Mouse (Mus musculus): ENCODE data around the gene Tbc1d13.

Gene Tbc1d13

DNA sequence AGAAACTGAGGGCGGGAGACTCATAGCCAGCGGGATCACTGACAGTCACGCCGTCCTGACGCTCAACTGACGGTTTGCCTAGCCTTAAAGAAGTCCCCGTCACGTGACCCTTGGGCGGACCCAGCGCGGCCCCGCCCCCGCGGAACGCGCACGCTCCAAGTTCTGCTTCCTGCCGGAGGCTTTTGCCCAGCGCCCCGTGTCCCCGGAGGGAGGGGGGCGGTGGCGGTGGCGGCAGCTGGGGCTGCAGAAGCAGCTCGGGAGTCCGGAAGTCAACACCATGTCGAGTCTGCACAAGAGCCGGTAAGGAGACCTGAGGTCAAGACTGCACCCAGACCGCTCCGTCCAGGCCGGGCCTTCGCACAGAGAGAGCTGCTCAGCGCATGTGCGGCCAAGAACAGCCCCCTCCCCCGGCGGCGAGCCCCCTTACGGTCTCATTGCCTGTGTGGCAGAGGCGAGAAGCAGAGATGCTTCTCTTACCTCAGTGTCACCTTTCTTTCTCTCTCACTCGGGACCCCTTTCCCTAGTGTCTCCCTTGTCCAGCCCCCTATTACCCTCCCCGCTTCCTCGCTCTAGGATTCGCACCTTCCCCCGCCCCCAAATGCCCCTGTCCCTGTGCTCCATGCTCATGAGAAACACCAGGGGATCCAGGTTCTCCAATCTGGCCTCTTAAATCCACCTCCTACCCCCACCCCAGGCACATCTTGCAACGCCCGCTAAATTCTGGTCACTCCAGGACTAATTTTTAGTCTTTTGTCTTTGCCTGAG lies at the start of gene Tbc1d13:
Tbc1d13 (plus strand) TSS at position 134 of the 765 bp plus-strand sequence.
- peak; percentile 99 for DNase-seq (ENCODE audit: low read depth, low spot score)

DNA sequence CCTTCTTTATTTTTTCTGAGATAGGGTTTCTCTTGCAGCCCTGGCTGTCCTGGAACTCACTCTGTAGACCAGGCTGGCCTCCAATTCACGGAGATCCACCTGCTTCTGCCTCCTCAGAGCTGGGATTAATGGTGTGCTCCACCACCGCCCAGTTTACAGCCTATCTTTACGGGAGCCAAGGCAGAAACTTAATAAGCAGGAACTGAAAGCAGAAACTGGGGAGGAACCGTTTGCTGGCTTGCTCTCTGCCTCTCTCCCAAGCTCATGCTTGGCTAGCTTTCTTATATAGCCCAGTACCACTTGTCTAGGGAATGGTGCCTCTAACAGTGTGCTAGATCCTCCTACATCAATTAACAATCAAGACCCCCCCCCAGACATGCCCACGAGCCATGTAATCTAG lies 49.4 kb upstream of the Tbc1d13 start:
- DNase-seq (ENCODE audit: low read depth, low spot score), result no peak

DNA sequence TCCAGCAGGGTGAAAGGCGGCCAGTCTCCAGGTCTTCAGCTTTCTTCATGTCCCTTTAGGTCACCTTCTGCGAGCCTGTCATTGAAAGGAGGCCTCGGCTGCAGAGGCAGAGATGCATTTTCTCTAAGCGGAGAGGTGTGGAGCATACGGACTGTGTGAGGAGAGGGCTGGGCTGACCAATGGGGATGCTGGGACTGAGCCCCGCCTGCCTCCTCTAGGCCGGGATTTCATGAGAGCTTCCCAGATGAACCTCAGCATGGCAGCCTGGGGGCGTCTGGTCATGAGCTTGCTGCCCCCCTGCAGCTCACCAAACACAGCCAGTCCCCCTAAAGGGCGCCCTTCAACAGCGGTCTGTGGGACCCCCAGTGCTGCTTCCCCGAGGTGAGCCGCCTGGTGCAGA lies 48.9 kb upstream of the Tbc1d13 start:
- peak; percentile 63 for DNase-seq (ENCODE audit: low read depth, low spot score)

DNA sequence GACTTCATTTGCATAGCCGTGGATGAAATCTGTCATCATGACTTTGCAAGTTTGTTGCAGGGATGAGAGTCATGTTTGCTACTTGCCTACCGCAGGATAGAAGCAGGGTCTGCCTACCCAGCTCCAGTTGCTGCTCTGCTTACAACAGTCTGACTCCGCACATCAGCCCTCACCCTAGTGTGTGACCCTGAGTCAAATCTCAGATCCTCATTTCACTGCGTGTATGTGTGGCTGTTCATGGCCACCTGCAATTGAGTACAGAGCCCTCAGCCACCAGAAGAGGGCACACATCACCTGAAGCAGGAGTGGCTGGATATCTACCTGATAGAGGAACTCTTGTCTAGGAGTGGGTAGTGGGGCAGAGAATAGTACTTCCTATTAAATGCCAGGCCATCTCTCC lies 46.2 kb upstream of the Tbc1d13 start:
- DNase-seq (ENCODE audit: low read depth, low spot score), result peak; percentile 56

DNA sequence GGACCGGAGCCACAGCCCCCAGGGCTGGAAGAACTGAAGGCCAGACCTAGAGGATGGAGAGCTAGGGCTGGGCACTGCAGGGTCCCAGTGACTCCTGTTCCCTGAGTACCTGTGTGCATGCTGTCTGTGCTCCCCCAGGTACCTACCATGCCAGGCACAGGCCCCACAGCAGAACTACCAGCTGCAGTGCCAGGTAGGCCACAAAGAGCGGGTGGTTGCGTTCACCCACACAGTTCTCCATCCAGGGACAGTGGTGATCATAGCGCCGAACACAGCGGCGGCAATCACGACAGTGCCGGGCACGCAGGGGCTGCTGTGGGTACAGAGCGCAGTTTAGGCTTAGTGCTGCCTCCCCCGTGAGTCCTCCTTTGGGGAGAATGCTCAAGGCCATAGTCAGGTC lies 42.0 kb upstream of the Tbc1d13 start:
- DNase-seq (ENCODE audit: low read depth, low spot score), result no peak

DNA sequence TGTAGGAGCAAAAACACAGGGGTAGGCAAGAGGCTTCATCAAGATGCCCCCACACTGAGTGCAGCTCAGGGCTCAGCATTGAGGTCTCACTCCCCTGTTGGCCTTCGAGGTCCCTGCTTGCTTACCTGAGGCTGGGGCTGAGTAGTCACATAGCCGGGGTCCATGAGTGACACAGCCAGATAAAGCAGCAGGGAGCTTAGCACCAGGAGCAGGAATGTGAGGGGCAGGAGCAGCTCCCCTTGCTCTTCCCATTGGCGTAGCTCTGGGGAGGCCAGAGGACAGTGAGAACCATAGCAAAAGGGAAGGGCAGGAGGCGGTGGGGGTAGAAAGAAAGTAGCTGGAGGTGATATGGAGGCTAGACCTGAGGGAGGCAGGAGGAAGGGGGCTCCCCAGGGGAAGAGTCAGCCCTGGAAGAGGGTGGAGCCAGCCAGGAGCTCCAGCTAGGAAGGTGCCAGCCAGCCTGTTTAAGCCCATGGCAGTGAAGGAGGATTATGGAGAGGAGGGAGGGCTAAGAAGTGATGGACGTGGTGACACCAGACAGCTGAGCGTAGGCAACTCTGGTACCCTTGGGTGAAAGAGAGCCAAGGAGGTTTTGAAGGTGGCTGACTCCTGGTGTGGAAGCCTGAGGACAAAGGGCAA lies 41.1 kb upstream of the Tbc1d13 start:
- DNase-seq (ENCODE audit: low read depth, low spot score), result no peak

DNA sequence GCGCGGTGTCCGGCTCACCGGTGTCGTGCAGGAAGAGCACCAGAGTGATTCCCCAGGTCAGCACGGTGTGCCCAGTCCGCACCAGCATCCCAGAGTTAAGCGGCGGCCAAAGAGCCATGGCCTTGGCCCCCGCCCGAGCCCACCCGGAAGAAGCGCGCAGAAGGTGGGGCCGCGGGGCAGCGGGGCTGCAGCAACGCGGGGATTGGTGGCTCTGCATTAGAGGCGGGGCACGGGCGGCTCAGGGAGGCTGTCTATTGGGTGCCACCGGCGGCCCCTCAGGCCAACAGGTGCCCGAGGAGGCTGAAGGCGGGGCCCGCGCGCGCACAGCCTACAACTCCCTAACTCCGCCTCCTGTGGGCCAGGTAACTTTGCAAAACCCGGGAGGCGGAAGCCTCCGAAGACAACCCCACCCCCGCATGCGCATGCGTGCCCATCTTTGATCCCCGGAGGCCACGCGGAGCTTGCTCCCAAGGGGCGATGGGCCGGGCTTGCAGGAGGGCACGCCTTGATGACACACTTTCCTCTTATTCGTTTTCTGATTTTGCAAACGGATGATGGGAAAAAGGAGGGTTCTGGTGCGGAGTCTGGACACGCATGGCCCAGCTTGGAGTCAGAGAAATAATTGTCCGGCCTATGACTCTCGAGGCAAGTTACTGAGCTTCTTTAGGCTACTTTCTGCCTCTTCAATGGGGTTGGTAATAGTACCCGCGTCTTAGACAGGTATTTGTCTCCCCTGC lies 39.9 kb upstream of the Tbc1d13 start, which contains the start of gene Zdhhc12:
Zdhhc12 (minus strand) TSS at position 178 of the 737 bp plus-strand sequence.
- peak; percentile 100 for DNase-seq (ENCODE audit: low read depth, low spot score)

DNA sequence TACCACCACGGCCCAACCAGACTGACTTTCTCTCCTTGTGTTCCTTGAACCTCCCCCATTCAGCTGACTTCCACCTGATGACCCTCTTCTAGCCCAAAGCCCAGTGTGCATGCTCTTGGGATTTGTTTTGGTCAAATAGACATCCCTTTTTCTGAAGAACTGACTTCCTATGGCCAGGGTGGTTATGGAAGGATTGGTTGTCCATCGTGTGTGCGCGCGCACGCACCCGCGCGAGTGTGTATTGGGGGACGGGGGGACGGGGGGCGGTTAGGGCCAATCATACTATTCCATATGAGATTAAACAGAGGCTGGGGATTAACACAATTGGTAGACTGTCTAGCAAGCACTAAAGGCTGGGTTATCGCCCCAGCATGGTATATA lies 39.3 kb upstream of the Tbc1d13 start:
- DNase-seq (ENCODE audit: low read depth, low spot score), result peak; percentile 49

DNA sequence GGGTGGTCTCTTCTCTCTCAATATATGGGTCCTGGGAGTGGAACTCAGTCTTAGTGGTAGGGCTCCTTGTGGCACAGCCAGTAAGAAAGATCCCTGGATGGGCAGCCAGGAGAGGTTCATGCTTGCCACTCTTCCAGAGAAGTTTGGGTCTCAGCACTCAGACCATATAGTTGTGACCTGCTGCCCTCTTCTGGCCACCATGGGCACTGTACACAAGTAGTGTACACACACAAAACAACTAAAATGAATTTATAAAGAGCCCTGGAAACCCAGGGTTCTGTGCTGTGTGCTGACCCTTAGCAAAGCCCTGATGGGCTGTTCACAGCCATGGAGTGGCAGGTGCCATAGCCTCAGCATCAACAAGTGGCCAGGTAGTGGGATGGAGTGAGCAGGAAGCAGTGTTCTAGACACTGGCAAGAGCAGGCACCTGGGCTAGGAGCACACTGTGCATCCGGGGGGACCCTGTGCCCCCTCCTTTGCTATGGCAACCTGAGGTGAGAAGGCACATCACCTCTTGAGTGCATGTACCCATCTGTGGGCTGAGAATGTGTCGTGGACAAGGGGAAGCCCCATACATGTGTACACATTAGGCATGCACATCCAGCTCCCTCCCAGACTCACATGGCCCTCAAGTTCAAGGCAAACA lies 37.5 kb upstream of the Tbc1d13 start:
- DNase-seq (ENCODE audit: low read depth, low spot score), result peak; percentile 75

DNA sequence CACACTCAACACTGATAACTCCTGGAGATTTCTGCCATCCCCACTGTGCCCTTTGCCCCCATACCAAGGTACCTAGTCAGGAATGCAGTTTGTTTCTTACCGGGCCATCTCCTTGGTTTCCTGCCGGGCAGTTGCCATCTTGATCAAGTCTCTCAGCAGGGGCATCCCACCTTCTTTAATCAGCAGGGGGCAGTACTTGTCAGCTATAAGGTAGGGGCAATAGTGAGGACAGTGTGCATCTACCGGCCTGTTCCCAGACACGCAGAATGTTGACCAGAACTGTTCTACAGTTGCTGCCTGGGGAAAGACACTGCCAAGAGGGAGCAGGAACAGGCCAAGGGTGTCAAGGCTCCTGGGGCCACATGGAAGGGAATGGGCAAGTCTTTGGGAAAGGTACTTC lies 33.3 kb upstream of the Tbc1d13 start:
- DNase-seq (ENCODE audit: low read depth, low spot score), result no peak

DNA sequence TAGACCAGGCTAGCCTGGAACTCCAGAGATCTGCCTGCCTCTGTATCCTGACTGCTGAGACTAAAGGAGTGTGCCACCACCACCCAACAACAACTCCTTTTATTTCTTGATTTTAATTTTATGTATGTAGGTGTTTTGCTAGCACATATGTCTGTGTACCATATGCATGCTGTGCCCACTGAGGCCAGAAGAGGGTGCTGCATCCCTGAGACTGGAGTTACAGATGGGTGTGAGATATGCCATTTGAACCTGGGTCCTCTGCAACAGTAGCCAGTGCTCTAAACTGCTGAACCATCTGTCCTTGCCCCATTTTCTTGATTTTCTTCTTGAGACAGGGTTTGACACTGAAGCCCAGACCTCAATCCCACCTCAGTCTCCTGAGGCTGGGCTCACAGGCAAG lies 27.2 kb upstream of the Tbc1d13 start:
- peak; percentile 80 for DNase-seq (ENCODE audit: low read depth, low spot score)

DNA sequence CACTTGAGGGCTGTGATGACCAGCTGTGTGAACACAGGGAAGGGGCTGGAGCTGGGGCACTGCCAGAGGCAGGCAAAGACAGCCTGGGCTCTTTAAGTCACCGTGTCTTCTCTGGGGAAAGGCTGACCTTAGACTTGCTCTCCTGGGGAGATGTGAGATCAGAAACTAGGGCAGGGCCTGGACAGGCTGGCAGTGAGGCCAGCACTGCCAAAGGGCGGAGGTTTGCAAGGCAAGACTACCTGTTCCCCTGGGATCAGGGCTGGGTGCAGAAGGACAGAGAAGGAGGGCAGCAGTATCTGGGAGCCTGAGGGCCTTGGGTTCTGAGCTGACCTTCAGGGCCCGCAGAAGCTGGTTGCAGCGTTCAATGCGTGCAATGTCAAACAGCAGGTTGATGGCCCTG lies 25.9 kb upstream of the Tbc1d13 start:
- no peak for DNase-seq (ENCODE audit: low read depth, low spot score)

DNA sequence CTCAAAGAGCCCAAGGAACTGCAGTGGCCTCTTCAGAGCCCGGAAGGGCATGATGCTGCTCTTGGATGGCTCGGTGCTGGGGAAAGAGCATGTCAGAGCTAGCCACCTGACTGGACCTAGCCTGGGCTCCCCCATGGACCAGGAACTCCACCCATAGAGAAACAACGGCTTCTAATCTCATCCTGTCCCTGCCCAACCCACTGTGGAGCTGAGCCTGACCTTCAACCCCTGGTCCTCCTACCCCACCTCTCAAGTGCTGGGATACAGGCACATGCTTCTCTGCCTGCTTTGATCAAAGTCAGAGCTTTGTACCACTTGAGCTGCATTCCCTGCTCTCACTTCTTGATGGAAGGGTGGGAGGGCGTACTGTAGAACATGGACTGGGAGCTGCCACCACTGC lies 25.3 kb upstream of the Tbc1d13 start:
- no peak for DNase-seq (ENCODE audit: low read depth, low spot score)

DNA sequence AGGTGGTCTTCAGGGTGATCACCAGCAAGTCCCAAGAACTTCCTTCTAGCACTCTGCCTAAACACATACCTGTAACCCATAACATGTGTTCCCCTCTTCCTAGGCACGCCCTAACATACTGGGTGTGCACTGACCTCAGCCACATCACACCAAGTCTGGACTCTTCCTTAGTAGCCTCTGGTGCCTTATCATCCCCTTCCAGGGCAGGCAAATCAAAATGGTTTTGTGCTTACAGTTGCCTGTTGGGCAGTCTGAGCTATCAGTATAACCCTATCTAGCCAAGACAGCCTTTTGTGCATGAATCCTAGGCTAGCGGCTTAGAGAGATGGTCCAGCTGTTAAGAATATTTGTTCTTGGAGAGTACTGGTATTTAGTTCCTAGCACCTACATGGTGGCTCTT lies 22.0 kb upstream of the Tbc1d13 start:
- DNase-seq (ENCODE audit: low read depth, low spot score), result no peak

DNA sequence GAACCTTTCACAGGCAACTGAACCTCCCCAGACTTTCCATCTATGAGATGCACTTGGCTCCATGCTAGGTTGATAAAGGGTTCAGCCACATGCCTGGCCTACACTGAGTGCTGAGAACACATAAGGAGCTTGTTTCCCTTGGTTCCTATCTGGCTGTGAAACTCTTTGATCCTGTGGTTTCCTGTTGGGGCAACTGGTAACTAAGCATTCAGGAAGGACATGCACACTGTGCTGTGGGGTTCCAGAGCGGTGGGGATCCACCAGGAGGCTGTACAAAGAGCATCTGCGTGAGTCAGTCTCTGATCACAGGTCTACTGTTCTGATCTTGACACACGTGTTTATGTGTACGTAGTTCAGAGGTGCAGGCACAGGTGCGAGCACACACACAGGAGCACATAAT lies 21.0 kb upstream of the Tbc1d13 start:
- DNase-seq (ENCODE audit: low read depth, low spot score), result no peak

DNA sequence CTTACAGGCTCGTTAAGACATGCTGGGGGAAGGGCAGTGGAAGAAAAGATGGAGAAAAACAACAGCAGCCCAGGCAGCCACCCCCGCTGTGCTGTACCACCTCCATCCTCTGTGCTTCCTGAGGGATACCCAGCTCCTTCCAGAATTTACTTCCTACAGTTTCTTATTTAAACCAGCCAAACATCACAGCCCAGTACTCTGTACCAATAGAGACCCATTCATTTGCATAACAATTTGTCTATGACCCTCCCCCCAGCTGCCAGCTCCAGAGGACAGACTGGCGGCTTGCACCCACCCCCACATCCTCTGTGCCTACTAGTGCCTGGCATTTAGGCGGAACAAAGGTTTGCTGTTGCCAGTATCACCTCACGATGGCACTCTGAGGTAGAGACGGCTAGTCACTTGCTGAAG lies 13.9 kb upstream of the Tbc1d13 start:
- DNase-seq (ENCODE audit: low read depth, low spot score), result peak; percentile 58

DNA sequence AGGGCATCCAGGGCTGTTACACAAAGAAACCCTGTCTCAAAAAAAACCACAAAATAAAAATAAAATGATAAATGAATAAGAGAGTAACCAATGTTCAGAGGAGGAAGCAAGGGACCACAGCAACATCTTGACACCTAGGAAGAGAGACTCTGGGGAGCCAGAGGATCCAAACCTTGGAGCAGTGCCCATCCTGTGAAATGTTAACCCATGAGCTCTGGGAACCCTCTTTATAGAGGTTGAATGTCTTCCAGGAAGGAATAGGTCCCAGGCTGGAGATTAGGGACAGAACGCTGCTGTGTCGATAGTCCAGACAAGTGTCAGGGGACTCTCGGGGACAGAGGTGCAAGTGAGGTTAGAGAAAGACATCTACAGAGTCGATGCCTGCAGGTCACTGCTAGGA lies 13.3 kb upstream of the Tbc1d13 start:
- no peak for DNase-seq (ENCODE audit: low read depth, low spot score)

DNA sequence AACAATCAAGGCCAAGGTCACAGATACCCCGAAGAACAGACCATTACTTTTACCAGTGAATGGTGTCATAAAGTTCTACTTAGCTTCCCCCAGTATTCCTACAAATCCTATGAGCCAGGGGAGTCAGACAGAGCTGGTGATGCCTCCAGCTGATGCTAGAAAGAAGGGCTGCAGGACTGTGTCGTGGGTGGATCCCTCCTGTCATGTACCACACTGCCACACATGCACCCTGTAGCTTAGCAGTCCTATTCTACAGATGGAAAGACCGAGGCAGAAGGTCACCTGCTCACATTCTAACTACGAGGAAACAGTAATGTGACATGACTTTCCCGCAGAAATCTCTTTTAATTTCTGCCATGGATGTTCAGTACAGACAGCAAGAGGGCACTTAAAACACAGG lies 10.8 kb upstream of the Tbc1d13 start:
- DNase-seq (ENCODE audit: low read depth, low spot score), result no peak

DNA sequence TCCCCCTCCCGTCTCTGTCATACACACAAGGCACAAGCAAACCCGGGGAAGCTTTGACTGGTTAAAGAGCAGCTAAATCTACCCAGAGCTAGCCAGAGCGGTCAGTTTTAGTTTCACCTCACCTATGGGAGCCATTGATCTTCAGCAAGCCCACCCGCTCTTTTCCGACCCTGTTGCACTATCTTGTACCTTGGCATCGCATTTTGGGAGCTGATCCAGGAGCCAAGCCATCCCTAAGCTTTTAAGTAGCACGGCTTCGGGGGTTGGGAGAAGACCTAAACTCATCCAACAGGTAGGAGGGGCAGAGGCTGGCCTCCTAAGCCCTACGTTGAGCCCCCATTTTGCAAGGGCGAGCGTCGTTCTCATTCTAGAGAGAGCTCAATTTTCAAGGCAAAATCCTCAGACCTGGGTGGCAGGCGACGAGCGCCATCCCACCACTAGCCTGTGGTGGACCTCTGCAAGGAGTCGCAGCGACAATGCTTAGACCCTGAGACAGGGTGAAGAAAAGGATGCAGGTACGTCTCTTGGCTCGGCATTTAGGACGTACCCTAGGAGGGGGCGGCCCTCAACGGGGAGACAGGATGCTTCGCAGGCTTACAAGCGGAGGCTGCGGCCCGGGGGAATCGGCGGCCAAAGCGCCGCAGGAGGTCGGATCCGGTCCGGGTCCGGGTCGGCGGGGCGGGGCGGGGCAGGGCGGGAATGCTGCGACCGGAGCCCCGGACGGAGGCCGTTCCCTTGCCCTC lies 9.6 kb upstream of the Tbc1d13 start:
- no peak for DNase-seq (ENCODE audit: low read depth, low spot score)

DNA sequence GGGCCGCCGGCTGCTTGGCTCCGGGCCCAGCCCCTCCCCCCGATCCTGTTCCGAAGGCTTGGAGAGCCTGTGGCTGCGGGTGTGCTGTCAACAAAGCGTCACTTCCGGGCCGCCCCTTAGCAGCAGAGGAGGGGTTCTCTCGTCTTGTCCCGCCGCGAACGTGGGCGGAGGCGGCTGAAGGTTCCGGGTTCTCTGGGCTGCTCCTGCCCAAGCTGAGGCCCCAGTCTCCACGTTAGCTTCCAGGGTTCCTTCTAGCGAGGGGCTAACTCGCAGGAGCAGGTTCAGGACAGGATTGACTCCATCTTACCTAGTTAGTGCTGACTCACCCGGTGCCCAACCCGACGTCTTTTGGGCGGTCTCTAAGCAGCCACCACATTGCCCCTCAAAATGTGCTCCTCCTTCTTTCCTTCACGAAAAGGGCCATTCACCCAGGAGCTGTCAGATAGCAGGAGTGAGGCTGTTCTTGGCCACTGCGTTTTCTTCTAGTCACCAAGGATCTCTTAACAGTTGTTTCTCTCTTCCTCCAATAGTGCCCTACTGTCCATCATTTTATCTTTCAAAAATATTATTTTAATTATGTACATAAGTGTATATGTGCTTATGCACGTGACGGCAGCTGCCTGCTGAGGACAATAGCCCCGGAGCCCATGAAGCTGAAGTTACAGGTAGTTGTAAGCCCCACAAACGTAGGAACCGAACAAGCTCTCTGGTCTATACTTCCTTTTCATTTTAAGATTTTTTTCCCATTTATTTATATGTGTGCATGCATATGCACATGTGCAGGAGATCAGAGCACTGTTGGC lies 8.9 kb upstream of the Tbc1d13 start, which contains the start of gene Zer1:
Zer1 (minus strand) TSS at position 114 of the 803 bp plus-strand sequence.
- peak; percentile 96 for DNase-seq (ENCODE audit: low read depth, low spot score)
